Comparison of ENCODE assay signal across 9 mouse cellular contexts in the genomic region with DNA sequence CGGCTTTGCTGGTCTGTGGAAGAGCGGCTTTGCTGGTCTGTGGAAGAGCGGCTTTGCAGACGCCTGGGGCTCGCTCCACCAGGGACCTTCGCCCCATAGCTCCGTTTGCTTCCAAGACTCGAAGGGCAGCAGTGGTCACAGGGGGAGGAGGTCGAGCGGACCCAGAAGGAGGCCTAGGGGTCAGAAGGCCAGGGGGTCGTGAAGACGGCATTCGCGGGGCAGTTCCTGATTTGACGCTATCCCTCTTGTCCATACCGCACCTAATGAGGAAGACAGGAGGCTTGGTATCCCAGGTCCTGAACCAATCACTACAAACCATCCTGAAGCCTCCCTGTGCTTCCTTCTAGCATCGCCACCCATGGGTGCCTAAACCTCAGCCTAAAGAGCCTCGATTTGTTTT. TPM values are rescaled to one million over a fixed set of nuclear protein-coding genes. Genes with fewer than 3 reads are reported as not detected.
DNase-seq lines count a peak whose midpoint lies in the region; ATAC-seq lines count a peak whose summit lies in the region.
"Had no signal": no experiment of that assay in that cellular context is flagged by ENCODE, and none has a peak within 500 bp of the region (broad histone marks: within the 10 kb centered on the region; RNA-seq: fewer than 3 reads in every experiment).

No protein-coding gene starts in this region.

- no peak for ATAC-seq in heart, embryonic 16.5 days (replicated peaks; ENCODE audit: extremely low read depth, insufficient read depth, low FRiP score)
- ATAC-seq in embryonic facial prominence, embryonic 12.5 days (ENCODE audit: insufficient number of reproducible peaks, insufficient read depth, low FRiP score, low TSS enrichment), result no peak
- ATAC-seq in hindbrain, embryonic 14.5 days (ENCODE audit: low FRiP score), result peak; percentile 15
- ATAC-seq in midbrain, embryonic 14.5 days (ENCODE audit: low FRiP score, low TSS enrichment), result peak; percentile 12; the same call in 1 of the 2 replicates

- peaks cover 27% of the 10 kb centered on the region for H3K4me1 ChIP-seq in heart, embryonic 16.5 days (ENCODE audit: control insufficient read depth, insufficient read depth, low read length)
- H3K4me1 ChIP-seq in embryonic facial prominence, embryonic 12.5 days, result peaks cover 22% of the 10 kb centered on the region
- peaks cover 35% of the 10 kb centered on the region for H3K4me1 ChIP-seq in hindbrain, embryonic 14.5 days (replicated peaks; ENCODE audit: control insufficient read depth, insufficient read depth, low read length)
- H3K4me1 ChIP-seq in midbrain, embryonic 14.5 days (ENCODE audit: control insufficient read depth, insufficient read depth, low read length), result peaks cover 41% of the 10 kb centered on the region

- H3K9ac ChIP-seq in heart, embryonic 16.5 days (ENCODE audit: low read length), result no peak overlapping the region
- H3K9ac ChIP-seq in embryonic facial prominence, embryonic 12.5 days, result peak overlapping the region; percentile 47
- peak overlapping the region; percentile 95 for H3K9ac ChIP-seq in hindbrain, embryonic 14.5 days
- H3K9ac ChIP-seq in midbrain, embryonic 14.5 days (replicated peaks; ENCODE audit: low read length), result peak overlapping the region; percentile 97

- DNase-seq in heart, postnatal 14 days, result no peak
- DNase-seq in hindbrain, embryonic 14.5 days (ENCODE audit: low spot score), result no peak
- DNase-seq in midbrain, embryonic 14.5 days, result peak; percentile 35
- DNase-seq in right cerebral cortex, postnatal 25 days, result no peak
- no peak for DNase-seq in layer of hippocampus, postnatal 14 days (ENCODE audit: low spot score in 2 of 2)
- no peak for DNase-seq in kidney, adult 11 months

- H3K27ac ChIP-seq in heart, embryonic 16.5 days (ENCODE audit: low read length), result no peak overlapping the region
- H3K27ac ChIP-seq in embryonic facial prominence, embryonic 12.5 days, result no peak overlapping the region
- peak overlapping the region; percentile 98 for H3K27ac ChIP-seq in hindbrain, embryonic 14.5 days
- H3K27ac ChIP-seq in midbrain, embryonic 14.5 days (replicated peaks; ENCODE audit: low read depth, low read length), result peak overlapping the region; percentile 93

- H3K4me2 ChIP-seq in heart, embryonic 16.5 days (ENCODE audit: low read depth, low read length), result peak overlapping the region; percentile 95
- H3K4me2 ChIP-seq in embryonic facial prominence, embryonic 12.5 days (replicated peaks), result peak overlapping the region; percentile 82
- H3K4me2 ChIP-seq in hindbrain, embryonic 14.5 days (replicated peaks), result peak overlapping the region; percentile 97
- H3K4me2 ChIP-seq in midbrain, embryonic 14.5 days (ENCODE audit: low read length), result peak overlapping the region; percentile 96

- H3K27me3 ChIP-seq in heart, embryonic 16.5 days (ENCODE audit: control insufficient read depth, insufficient read depth, low read length), result peaks cover 53% of the 10 kb centered on the region
- peaks cover 58% of the 10 kb centered on the region for H3K27me3 ChIP-seq in embryonic facial prominence, embryonic 12.5 days
- no peaks in the 10 kb centered on the region for H3K27me3 ChIP-seq in hindbrain, embryonic 14.5 days (ENCODE audit: control insufficient read depth, insufficient read depth, low read length)
- no peaks in the 10 kb centered on the region for H3K27me3 ChIP-seq in midbrain, embryonic 14.5 days (ENCODE audit: control insufficient read depth, insufficient read depth, low read length)

- no peaks in the 10 kb centered on the region for H3K9me3 ChIP-seq in heart, embryonic 16.5 days (replicated peaks; ENCODE audit: control insufficient read depth, low read length)
- no peaks in the 10 kb centered on the region for H3K9me3 ChIP-seq in embryonic facial prominence, embryonic 12.5 days
- no peaks in the 10 kb centered on the region for H3K9me3 ChIP-seq in hindbrain, embryonic 14.5 days (ENCODE audit: control insufficient read depth, low read length)
- no peaks in the 10 kb centered on the region for H3K9me3 ChIP-seq in midbrain, embryonic 14.5 days (ENCODE audit: control insufficient read depth, low read length)

- H3K4me3 ChIP-seq in heart, embryonic 16.5 days (ENCODE audit: low read length), result peak overlapping the region; percentile 65
- peak overlapping the region; percentile 48 for H3K4me3 ChIP-seq in embryonic facial prominence, embryonic 12.5 days
- H3K4me3 ChIP-seq in hindbrain, embryonic 14.5 days (replicated peaks; ENCODE audit: low read length), result peak overlapping the region; percentile 81
- H3K4me3 ChIP-seq in midbrain, embryonic 14.5 days (replicated peaks; ENCODE audit: low read depth, low read length), result peak overlapping the region; percentile 63

- H3K36me3 ChIP-seq in heart, embryonic 16.5 days (ENCODE audit: control insufficient read depth, insufficient read depth), result no peaks in the 10 kb centered on the region
- H3K36me3 ChIP-seq in embryonic facial prominence, embryonic 12.5 days, result no peaks in the 10 kb centered on the region
- peaks cover 22% of the 10 kb centered on the region for H3K36me3 ChIP-seq in hindbrain, embryonic 14.5 days (replicated peaks; ENCODE audit: control insufficient read depth, insufficient read depth)
- peaks cover 16% of the 10 kb centered on the region for H3K36me3 ChIP-seq in midbrain, embryonic 14.5 days (ENCODE audit: control insufficient read depth, insufficient read depth, low read length)

- intact Hi-C loops in heart, postnatal 14 days (cut with DNase I), result no loop called here

- WGBS in heart, embryonic 16.5 days, result 13% methylated on average over 18 of the region's 18 CpGs
- 6% methylated on average over 18 of the region's 18 CpGs for WGBS in embryonic facial prominence, embryonic 12.5 days
- 4% methylated on average over 18 of the region's 18 CpGs for WGBS in hindbrain, embryonic 14.5 days
- WGBS in midbrain, embryonic 14.5 days, result 3% methylated on average over 18 of the region's 18 CpGs

RNA-seq across cellular contexts. Expression of gene Prr36, which starts 1.0 kb away (rescaled TPM):
- 0.25 and 0.80 TPM in 2 replicates for polyA plus RNA-seq in heart, embryonic 16.5 days (2015; fragmentation: Nextera tagmentation; extraction: Ambion mirVana)
- total RNA-seq in heart, postnatal 14 days (2021), result under 1 TPM in 1 of 2 experiments, not detected in 1; 0.05 TPM
- polyA plus RNA-seq in embryonic facial prominence, embryonic 12.5 days (2016; fragmentation: Nextera tagmentation; extraction: Ambion mirVana), result 5.5 and 6.1 TPM in 2 replicates
- polyA plus RNA-seq in hindbrain, embryonic 14.5 days (2014; fragmentation: Nextera tagmentation; extraction: Ambion mirVana), result 58.8 and 60.8 TPM in 2 replicates
- 51.8 and 67.1 TPM in 2 replicates for polyA plus RNA-seq in midbrain, embryonic 14.5 days (2014; fragmentation: Nextera tagmentation; extraction: Ambion mirVana)
- 10 to 100 TPM; 44.3 to 50.3 TPM for total RNA-seq in layer of hippocampus, postnatal 14 days (2021)

RNA-seq across cellular contexts. Expression of gene Lrrc8e, which starts 10.3 kb away (rescaled TPM):
- 0.39 and 0.54 TPM in 2 replicates for polyA plus RNA-seq in heart, embryonic 16.5 days (2015; fragmentation: Nextera tagmentation; extraction: Ambion mirVana)
- total RNA-seq in heart, postnatal 14 days (2021), result under 1 TPM; 0.14 to 0.20 TPM
- polyA plus RNA-seq in embryonic facial prominence, embryonic 12.5 days (2016; fragmentation: Nextera tagmentation; extraction: Ambion mirVana), result 0.56 and 0.67 TPM in 2 replicates
- polyA plus RNA-seq in hindbrain, embryonic 14.5 days (2014; fragmentation: Nextera tagmentation; extraction: Ambion mirVana), result 0.05 TPM in 1 of 2 replicates, not detected in the other
- polyA plus RNA-seq in midbrain, embryonic 14.5 days (2014; fragmentation: Nextera tagmentation; extraction: Ambion mirVana), result 0.07 TPM in 1 of 2 replicates, not detected in the other
- under 1 TPM in 1 of 2 experiments, not detected in 1; 0.07 TPM for total RNA-seq in layer of hippocampus, postnatal 14 days (2021)
- total RNA-seq: hematopoietic stem cell, adult 5-6 weeks had no signal

RNA-seq across cellular contexts. Expression of gene Map2k7, which starts 22.2 kb away (rescaled TPM):
- 20.8 and 25.0 TPM in 2 replicates for polyA plus RNA-seq in heart, embryonic 16.5 days (2015; fragmentation: Nextera tagmentation; extraction: Ambion mirVana)
- 10 to 100 TPM; 59.2 to 69.6 TPM for total RNA-seq in heart, postnatal 14 days (2021)
- polyA plus RNA-seq in embryonic facial prominence, embryonic 12.5 days (2016; fragmentation: Nextera tagmentation; extraction: Ambion mirVana), result 36.1 and 40.1 TPM in 2 replicates
- polyA plus RNA-seq in hindbrain, embryonic 14.5 days (2014; fragmentation: Nextera tagmentation; extraction: Ambion mirVana), result 19.5 and 21.4 TPM in 2 replicates
- 21.9 and 30.1 TPM in 2 replicates for polyA plus RNA-seq in midbrain, embryonic 14.5 days (2014; fragmentation: Nextera tagmentation; extraction: Ambion mirVana)
- total RNA-seq in layer of hippocampus, postnatal 14 days (2021), result 10 to 100 TPM; 81.2 to 84.5 TPM

RNA-seq across cellular contexts. Expression of gene Gm49320, which starts 22.4 kb away (rescaled TPM):
- 0.42 and 0.81 TPM in 2 replicates for polyA plus RNA-seq in heart, embryonic 16.5 days (2015; fragmentation: Nextera tagmentation; extraction: Ambion mirVana)
- under 1 TPM in 1 of 2 experiments, not detected in 1; 0.38 TPM for total RNA-seq in heart, postnatal 14 days (2021)
- 1.1 and 2.0 TPM in 2 replicates for polyA plus RNA-seq in embryonic facial prominence, embryonic 12.5 days (2016; fragmentation: Nextera tagmentation; extraction: Ambion mirVana)
- 1.0 and 1.6 TPM in 2 replicates for polyA plus RNA-seq in hindbrain, embryonic 14.5 days (2014; fragmentation: Nextera tagmentation; extraction: Ambion mirVana)
- polyA plus RNA-seq in midbrain, embryonic 14.5 days (2014; fragmentation: Nextera tagmentation; extraction: Ambion mirVana), result 0.70 and 0.80 TPM in 2 replicates
- total RNA-seq in layer of hippocampus, postnatal 14 days (2021), result under 1 TPM in 1 of 2 experiments, not detected in 1; 0.14 TPM
- total RNA-seq: hematopoietic stem cell, adult 5-6 weeks had no signal

RNA-seq across cellular contexts. Expression of gene Tgfbr3l, which starts 31.7 kb away (rescaled TPM):
- polyA plus RNA-seq in heart, embryonic 16.5 days (2015; fragmentation: Nextera tagmentation; extraction: Ambion mirVana), result 3.0 and 3.6 TPM in 2 replicates
- total RNA-seq in heart, postnatal 14 days (2021), result 1 to 10 TPM; 3.0 to 4.3 TPM
- polyA plus RNA-seq in embryonic facial prominence, embryonic 12.5 days (2016; fragmentation: Nextera tagmentation; extraction: Ambion mirVana), result 5.8 and 6.5 TPM in 2 replicates
- 2.5 and 3.3 TPM in 2 replicates for polyA plus RNA-seq in hindbrain, embryonic 14.5 days (2014; fragmentation: Nextera tagmentation; extraction: Ambion mirVana)
- polyA plus RNA-seq in midbrain, embryonic 14.5 days (2014; fragmentation: Nextera tagmentation; extraction: Ambion mirVana), result 4.6 and 5.0 TPM in 2 replicates
- 10 to 100 TPM in 1 of 2 experiments, 1 to 10 TPM in 1; 7.5 to 10.6 TPM for total RNA-seq in layer of hippocampus, postnatal 14 days (2021)

Comparison
In these comparisons a context has a peak if more than half of its experiments do, and no peak if none do; other contexts are left out.
1. ATAC-seq: peak in hindbrain, embryonic 14.5 days (single experiment) and midbrain, embryonic 14.5 days (single experiment); none in heart, embryonic 16.5 days (single experiment) and embryonic facial prominence, embryonic 12.5 days (single experiment).
2. H3K27ac ChIP-seq: peak in hindbrain, embryonic 14.5 days (single experiment) and midbrain, embryonic 14.5 days (single experiment); none in heart, embryonic 16.5 days (single experiment) and embryonic facial prominence, embryonic 12.5 days (single experiment).
3. Peak in every context shown above with its lines, with median percentiles within 50 percentile points of each other: H3K4me2 ChIP-seq and H3K4me3 ChIP-seq.